Mouse (Mus musculus) forebrain, postnatal 0 days (tissue): Measurements from ENCODE around the gene Zfp207. TPM values are rescaled to one million over a fixed set of nuclear protein-coding genes. Genes with fewer than 3 reads are reported as not detected.
A peak's percentile ranks its signal among the peaks of the same experiment; 100 is the strongest.

Experiments
- ATAC-seq: fragments of 200-750 bp; cut with Nextera tagmentation; 2 replicates; pipeline ENCODE4 v1.8.0; 2017; ENCODE audit warnings: mild to moderate bottlenecking, moderate library complexity
- DNase-seq: peaks from one replicate; pipeline ENCODE4 v3.0.0-alpha.2; 2015
- H3K27ac ChIP-seq: fragments of 300-500 bp; sonication (generic); 2 replicates; pipeline ENCODE4 v1.5.1; 2014; ENCODE audit warnings: low read depth, mild to moderate bottlenecking, antibody characterized with exemption, low read length, moderate library complexity, mixed read lengths
- H3K27me3 ChIP-seq: fragments of 300-500 bp; sonication (generic); 2 replicates; pipeline ENCODE4 v1.6.1; 2014; ENCODE audit warnings: mild to moderate bottlenecking, low read length, mixed read lengths; ENCODE audit not compliant: insufficient read depth
- H3K36me3 ChIP-seq: fragments of 300-500 bp; sonication (generic); 2 replicates; pipeline ENCODE4 v1.6.1; 2014; ENCODE audit warnings: mild to moderate bottlenecking, moderate library complexity; ENCODE audit not compliant: insufficient read depth
- H3K4me1 ChIP-seq: fragments of 300-500 bp; sonication (generic); 2 replicates; pipeline ENCODE4 v1.6.1; 2014; ENCODE audit warnings: antibody characterized with exemption; ENCODE audit not compliant: insufficient read depth
- H3K4me2 ChIP-seq: fragments of 300-500 bp; sonication (generic); 2 replicates; pipeline ENCODE4 v1.6.1; 2014; ENCODE audit warnings: low read depth, mild to moderate bottlenecking, moderate library complexity
- H3K4me3 ChIP-seq: fragments of 300-500 bp; sonication (generic); 2 replicates; pipeline ENCODE4 v1.5.1; 2014; ENCODE audit warnings: low read depth, low read length, mixed read lengths
- H3K9ac ChIP-seq: fragments of 300-500 bp; sonication (generic); 2 replicates; pipeline ENCODE4 v1.6.1; 2014; ENCODE audit warnings: mild to moderate bottlenecking
- H3K9me3 ChIP-seq: fragments of 300-500 bp; sonication (generic); 2 replicates; pipeline ENCODE4 v1.6.1; 2016; ENCODE audit warnings: low read length
- CTCF ChIP-seq: sonication (generic); IDR thresholded peaks from 2 replicates; pipeline ENCODE4 v1.5.1; 2016; ENCODE audit warnings: antibody characterized with exemption, control low read depth, low read depth
- WGBS: fragments of 180-500 bp; shearing (Covaris S2); extraction: QIAGEN DNeasy Blood & Tissue Kit; methylation state at CpG from one replicate; pipeline ENCODE4 v1.1.7; 2014; 5-methylcytosine and 5-hydroxymethylcytosine counted together
- polyA plus RNA-seq: library from polyadenylated mRNA; unstranded; fragments of >200 nt; fragmentation: Nextera tagmentation; extraction: Ambion mirVana; gene quantifications from 2 replicates; pipeline ENCODE4 v1.2.1, GENCODE M21; 2015
- total RNA-seq: library from RNA; depleted of rRNA; stranded (reverse); fragments of >200 nt; gene quantifications from 2 replicates; pipeline ENCODE4 v1.2.3, GENCODE M21; 2014

Zfp207 gene
- total and polyA plus RNA-seq, 2 experiments from 2014 or later = 163 to 250 TPM

DNA sequence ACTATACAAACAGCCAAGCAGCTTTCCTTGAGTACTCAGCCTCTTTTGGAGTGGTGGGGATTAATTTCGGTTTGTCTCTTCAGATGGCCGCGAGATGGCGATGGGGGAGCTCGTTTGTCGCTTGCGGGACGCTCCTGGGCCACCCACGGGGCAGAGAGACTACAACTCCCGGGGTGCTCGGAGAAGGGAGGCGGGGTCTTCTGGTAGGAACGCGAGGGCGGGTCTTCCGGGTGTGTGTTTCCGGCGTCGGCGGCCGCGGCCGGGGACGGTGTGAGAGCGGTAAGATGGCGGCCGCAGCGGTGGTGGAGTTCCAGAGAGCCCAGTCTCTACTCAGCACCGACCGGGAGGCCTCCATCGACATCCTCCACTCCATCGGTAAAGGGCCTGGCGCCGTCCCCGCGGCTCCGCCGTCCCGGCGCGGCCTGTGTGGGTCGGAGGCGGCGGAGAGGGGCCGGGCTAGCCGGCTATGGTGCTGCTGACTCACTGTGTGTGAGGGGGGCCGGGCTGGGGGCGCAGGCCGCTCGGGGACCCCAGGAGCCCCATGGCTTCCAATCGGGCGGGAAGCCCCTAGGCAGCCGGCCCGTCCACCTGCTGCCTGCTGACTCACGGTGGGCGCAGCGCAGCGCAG is 45.4 kb downstream of the Zfp207 start, which contains the start of gene Psmd11:
Gene Psmd11 (plus strand): TSS at position 235 of the 628 bp plus-strand sequence.
- peak within 1 kb of the TSS; percentile 95 for H3K9ac ChIP-seq
- H3K9me3 ChIP-seq = no peaks in the 10 kb centered on the region
- TF ChIP-seq CTCF = peak; percentile 86
- H3K36me3 ChIP-seq = peaks cover 14% of the 10 kb centered on the region
- peak within 1 kb of the TSS; percentile 88 for H3K27ac ChIP-seq
- H3K4me2 ChIP-seq = peak within 1 kb of the TSS; percentile 84
- peak; percentile 98 for DNase-seq
- peak within 1 kb of the TSS; percentile 94 for H3K4me3 ChIP-seq
- 0 out of 2 replicates have a peak, but pooled peaks cover 3% of the 10 kb centered on the region for H3K4me1 ChIP-seq
- 1% methylated on average over 52 of the region's 58 CpGs for WGBS
- ATAC-seq = peak; percentile 100
- H3K27me3 ChIP-seq = no peaks in the 10 kb centered on the region

DNA sequence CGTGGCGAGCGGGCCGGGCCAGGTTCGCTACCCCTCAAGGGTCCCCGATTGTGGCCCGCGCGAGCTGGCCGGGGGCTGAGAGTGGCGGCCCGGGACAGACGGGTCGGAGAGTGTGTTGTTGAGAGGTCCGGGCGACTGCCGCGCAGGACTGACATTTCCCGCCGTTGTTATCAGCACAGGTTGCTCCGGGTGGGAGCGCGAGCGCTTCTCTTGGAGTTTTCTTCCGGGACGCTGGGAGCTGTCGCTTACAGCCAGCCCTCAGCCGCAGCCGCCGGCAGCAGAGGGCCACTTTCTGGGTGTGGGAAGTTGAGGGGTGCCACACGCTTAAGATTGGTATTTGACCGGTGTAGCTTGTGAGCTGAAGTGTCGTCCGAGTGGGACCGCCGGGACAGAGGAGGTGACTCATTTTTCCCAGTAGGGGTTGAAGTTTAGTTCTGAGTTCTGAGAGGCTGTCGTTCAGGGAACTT is 46.0 kb downstream of the Zfp207 start:
- Histone ChIP-seq H3K4me1 (0 out of 2 replicates have a peak, but pooled peaks cover 3% of the 10 kb centered on the region), H3K27me3 (no peaks in the 10 kb centered on the region), H3K9ac (peak overlapping the region; percentile 95), H3K27ac (peak overlapping the region; percentile 88), H3K9me3 (no peaks in the 10 kb centered on the region), H3K4me3 (peak overlapping the region; percentile 94), H3K36me3 (peaks cover 17% of the 10 kb centered on the region), H3K4me2 (peak overlapping the region; percentile 84)
- WGBS = 1% methylated on average over 36 of the region's 37 CpGs
- DNase-seq = peak; percentile 39
- TF ChIP-seq CTCF = no peak
- no peak; the same call in 1 of the 2 replicates for ATAC-seq

DNA sequence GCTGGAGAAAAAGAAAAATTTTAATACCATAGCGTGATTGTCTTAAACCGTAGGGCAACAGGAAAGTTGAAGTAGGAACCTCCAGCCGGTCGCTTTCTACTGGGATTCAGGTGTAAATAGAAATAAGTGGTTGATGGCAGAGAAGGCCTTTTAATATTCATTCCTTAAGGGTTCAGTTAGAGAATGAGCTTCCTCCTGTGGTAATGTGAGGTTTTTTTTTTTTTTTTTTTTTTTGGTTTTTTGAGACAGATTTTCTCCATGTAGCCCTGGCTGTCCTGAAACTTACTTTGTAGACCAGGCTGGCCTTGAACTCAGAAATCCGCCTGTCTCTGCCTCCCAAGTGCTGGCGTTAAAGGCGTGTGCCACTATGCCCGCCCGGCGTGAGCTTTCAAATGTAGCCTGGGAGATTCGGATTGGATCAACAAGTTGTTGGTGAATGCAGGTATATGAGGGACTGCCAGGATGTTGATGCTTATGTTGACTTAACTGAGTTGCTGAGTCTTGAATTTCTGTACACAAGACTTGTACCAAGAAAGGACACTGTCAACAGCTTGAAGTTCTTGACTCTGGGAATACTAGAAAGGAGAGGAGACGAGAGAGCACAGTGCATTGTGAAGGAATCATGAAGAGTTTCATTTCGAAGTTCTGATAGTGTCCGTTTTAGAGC is 46.6 kb downstream of the Zfp207 start:
- Histone ChIP-seq H3K9ac (peak overlapping the region; percentile 95), H3K4me2 (peak overlapping the region; percentile 84), H3K27me3 (no peaks in the 10 kb centered on the region), H3K4me3 (peak overlapping the region; percentile 94), H3K9me3 (no peaks in the 10 kb centered on the region), H3K27ac (no peak overlapping the region), H3K36me3 (peaks cover 20% of the 10 kb centered on the region), H3K4me1 (0 out of 2 replicates have a peak, but pooled peaks cover 3% of the 10 kb centered on the region)
- DNase-seq = no peak
- no peak for TF ChIP-seq CTCF
- WGBS = 60% methylated on average over 14 of the region's 14 CpGs
- no peak for ATAC-seq

DNA sequence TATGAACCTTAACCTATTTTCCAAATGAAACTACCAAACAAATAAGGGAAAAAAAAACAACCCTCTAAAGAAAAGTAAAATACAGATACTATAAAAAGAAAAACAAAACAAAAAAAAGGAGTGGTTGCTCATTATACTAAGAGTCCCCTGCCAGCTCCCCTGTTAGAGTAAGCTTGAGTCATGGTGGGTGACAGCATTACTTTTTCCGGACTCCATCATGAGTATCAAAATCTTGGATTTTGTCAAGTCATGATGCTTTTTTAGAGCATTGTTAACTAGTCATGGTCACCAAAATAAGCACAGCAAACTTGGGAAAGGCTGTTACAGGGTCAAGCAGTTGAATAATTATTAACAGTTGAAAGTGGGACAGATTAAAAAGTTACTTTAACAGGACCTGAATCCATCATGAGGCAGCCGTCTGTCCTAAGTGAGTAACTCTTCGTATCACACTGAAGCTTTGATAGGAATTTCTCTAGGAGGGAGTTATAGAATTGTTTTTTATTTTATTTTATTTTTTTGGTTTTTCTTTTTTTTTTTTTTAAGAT is 47.4 kb downstream of the Zfp207 start:
- no peak overlapping the region for H3K9ac ChIP-seq
- no peaks in the 10 kb centered on the region for H3K9me3 ChIP-seq
- H3K27ac ChIP-seq = no peak overlapping the region
- WGBS = 96% methylated on average over 3 of the region's 3 CpGs
- H3K36me3 ChIP-seq = peaks cover 22% of the 10 kb centered on the region
- DNase-seq (no peak), ATAC-seq (no peak)
- TF ChIP-seq CTCF = no peak
- H3K4me3 ChIP-seq = no peak overlapping the region
- H3K27me3 ChIP-seq = no peaks in the 10 kb centered on the region
- H3K4me2 ChIP-seq = no peak overlapping the region
- H3K4me1 ChIP-seq = 0 out of 2 replicates have a peak, but pooled peaks cover 3% of the 10 kb centered on the region

DNA sequence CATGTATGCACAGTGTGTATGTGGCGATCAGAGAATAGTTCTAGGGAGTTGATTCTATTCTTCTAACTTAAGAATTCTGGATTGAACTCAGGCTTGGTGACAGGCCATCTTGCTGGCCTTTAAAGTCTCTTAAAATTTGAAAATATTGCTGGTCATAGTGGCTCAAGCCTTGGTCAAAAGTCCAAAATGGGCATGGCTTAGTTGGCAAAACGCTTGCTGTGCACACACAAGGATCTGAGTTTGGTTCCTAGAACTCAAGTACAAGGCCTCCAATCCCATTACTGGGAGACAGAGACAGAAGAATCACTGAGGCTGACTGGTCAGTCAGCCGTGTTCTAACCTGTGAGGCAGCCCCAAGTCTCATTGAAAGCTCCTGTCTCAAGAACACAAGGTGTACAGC is 63.8 kb downstream of the Zfp207 start:
- no peak overlapping the region for H3K4me2 ChIP-seq
- no peaks in the 10 kb centered on the region for H3K27me3 ChIP-seq
- TF ChIP-seq CTCF = no peak
- WGBS = 95% methylated on average over 3 of the region's 3 CpGs
- H3K4me3 ChIP-seq = no peak overlapping the region
- no peak overlapping the region for H3K9ac ChIP-seq
- H3K27ac ChIP-seq = no peak overlapping the region
- H3K4me1 ChIP-seq = no peaks in the 10 kb centered on the region
- no peak for ATAC-seq
- H3K36me3 ChIP-seq = peaks cover 28% of the 10 kb centered on the region; the same call in 1 of the 2 replicates
- H3K9me3 ChIP-seq = no peaks in the 10 kb centered on the region
- DNase-seq = no peak

DNA sequence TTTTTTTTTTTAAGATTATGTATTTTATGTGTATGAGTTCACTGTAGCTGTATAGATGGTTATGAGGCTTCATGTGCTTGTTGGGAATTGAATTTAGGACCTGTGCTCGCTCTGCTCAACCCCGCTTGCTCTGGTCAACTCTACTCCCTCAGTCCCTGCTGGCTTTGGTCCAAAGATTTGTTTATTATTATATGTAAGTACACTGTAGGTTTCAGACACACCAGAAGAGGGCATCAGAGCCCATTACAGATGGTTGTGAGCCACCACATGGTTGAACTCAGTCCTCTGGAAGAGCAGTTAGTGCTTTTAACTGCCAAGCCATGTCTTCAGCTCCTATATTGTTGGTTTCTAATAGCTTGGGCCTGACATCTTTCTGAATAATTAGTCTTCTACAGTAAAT is 66.8 kb downstream of the Zfp207 start:
- no peak overlapping the region for H3K4me2 ChIP-seq
- no peak for ATAC-seq
- 96% methylated on average over 2 of the region's 2 CpGs for WGBS
- no peak overlapping the region for H3K9ac ChIP-seq
- no peaks in the 10 kb centered on the region for H3K4me1 ChIP-seq
- H3K27ac ChIP-seq = no peak overlapping the region
- H3K27me3 ChIP-seq = no peaks in the 10 kb centered on the region
- H3K36me3 ChIP-seq = peaks cover 40% of the 10 kb centered on the region
- no peak overlapping the region for H3K4me3 ChIP-seq
- no peak for DNase-seq
- peak; percentile 24 for TF ChIP-seq CTCF
- H3K9me3 ChIP-seq = no peaks in the 10 kb centered on the region

DNA sequence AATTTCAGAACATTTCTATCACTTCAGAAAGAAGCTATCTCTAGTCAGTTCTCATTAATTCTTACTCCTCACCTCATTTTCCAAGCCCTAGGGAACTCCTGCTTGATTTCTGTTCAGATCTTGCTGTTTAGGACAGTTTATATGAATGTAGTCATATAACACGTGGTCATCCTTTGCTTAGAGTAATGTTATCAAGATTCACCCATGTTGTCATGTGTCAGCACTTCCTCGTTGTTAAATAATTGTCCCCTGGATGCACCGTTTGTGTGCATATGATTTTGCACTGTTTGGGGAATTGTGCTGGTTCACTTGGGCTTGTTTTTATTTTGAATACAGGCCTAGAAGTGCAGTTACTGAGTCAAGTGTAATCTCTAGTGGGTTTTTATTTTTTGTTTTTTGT is 69.2 kb downstream of the Zfp207 start:
- peaks cover 43% of the 10 kb centered on the region for H3K36me3 ChIP-seq
- no peaks in the 10 kb centered on the region for H3K4me1 ChIP-seq
- no peak overlapping the region for H3K9ac ChIP-seq
- no peak overlapping the region for H3K4me3 ChIP-seq
- H3K27me3 ChIP-seq = no peaks in the 10 kb centered on the region
- WGBS = 91% methylated on average over 3 of the region's 3 CpGs
- DNase-seq (no peak), ATAC-seq (no peak)
- no peak overlapping the region for H3K27ac ChIP-seq
- TF ChIP-seq CTCF = no peak
- no peak overlapping the region for H3K4me2 ChIP-seq
- no peaks in the 10 kb centered on the region for H3K9me3 ChIP-seq
